Mouse (Mus musculus) fibroblast of lung, adult 2 months (primary cell): ENCODE measurements at regions not wholly inside any gene's neighbourhood (a gene's known extent, or its start where the extent isn't known, plus 50 kb on each side); places are given as distances from the start of the nearest gene placed in this dataset.

Experiments used
- DNase-seq: peaks from one replicate; pipeline ENCODE4 v3.0.0-alpha.2; 2011; ENCODE audit warnings: low read depth

- DNase-seq = no peak
Observed at GRCm38 (mm10) chr11:31748275-31748815, 76.7 kb upstream of the Bod1 start.

GRCm38 (mm10) chr11:31751274-31751673 is 79.6 kb upstream of the Bod1 start:
- no peak for DNase-seq

GRCm38 (mm10) chr11:31753211-31753610 is 81.5 kb upstream of the Bod1 start:
- DNase-seq = no peak

GRCm38 (mm10) chr11:31753711-31754161 is 82.1 kb upstream of the Bod1 start:
- DNase-seq = no peak

DNA sequence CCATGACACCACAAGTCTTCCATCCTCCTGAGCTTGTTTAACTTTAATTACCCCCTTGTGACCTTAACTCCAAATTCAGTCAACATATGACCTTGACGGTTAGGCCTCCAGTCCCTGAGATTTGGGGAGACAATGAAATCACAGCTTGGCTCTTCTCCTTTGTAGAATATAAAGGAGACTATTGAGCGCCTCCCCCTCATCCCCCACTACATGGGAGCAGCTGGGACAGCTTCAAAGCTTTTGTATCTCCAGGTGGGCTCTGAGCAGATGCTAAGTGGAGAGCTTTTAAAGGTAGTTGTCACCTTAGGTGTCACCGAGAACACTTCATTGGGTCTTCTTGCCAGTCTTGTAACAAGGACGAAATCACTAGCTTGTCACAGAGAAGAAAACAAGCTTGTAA is 82.7 kb upstream of the Bod1 start:
- no peak for DNase-seq

DNA sequence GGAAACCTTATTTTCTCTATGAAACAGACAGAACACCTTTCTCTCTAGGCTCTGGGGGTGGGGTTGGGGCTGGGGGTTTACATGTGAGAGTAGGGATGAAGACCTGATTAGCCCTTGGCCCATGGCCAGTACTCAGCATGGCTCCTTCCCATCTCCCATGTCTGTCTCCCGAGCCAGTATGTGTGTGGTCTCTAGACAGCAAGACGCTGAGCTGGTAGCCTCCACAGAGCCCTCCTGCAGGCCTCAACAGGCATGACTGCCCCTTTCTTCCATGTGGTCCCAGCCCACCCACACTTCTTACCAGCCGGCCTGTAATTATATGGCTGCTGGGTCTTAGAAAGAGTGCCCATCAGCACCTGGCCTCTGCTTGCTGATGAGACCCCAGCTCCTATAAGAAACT is 84.2 kb upstream of the Bod1 start:
- DNase-seq = no peak

DNA sequence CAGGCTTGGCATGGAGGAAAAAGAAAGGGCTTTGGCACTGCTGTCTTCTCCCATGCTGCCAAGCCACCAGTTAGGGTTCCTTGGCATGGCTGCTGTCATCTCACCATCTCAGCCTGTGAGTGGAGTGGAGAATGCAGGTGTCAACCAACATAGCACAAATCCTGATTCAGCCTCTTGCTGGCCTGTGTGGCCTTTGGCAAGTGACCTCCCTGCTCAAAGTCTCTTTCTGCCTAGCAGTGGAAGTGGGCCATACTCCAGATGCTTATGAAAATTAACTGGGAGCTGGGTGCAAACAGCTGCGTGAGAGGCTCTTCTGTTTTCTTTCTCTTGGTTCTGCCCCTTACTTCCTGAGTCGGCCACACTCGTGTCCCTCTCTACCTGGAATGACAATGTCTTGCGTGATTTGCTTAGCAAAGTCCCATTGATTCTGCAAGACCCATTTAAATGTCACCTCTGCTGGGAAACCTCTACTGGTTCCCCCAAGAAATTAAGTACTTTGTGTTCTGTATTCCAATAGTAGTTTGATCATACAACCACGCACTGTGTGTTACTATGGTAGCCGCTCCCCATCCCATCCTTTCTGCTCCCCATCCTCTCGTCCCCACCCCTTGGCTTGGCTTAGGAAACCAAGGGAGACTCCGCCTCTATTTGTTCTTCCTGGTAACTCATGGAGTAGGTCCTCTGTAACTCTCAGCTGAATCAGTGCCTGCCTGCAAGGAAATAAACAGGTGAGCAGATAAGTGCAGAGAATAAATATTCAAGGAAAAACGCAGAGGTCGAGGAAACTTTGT is 84.9 kb upstream of the Bod1 start:
- DNase-seq = no peak

DNA sequence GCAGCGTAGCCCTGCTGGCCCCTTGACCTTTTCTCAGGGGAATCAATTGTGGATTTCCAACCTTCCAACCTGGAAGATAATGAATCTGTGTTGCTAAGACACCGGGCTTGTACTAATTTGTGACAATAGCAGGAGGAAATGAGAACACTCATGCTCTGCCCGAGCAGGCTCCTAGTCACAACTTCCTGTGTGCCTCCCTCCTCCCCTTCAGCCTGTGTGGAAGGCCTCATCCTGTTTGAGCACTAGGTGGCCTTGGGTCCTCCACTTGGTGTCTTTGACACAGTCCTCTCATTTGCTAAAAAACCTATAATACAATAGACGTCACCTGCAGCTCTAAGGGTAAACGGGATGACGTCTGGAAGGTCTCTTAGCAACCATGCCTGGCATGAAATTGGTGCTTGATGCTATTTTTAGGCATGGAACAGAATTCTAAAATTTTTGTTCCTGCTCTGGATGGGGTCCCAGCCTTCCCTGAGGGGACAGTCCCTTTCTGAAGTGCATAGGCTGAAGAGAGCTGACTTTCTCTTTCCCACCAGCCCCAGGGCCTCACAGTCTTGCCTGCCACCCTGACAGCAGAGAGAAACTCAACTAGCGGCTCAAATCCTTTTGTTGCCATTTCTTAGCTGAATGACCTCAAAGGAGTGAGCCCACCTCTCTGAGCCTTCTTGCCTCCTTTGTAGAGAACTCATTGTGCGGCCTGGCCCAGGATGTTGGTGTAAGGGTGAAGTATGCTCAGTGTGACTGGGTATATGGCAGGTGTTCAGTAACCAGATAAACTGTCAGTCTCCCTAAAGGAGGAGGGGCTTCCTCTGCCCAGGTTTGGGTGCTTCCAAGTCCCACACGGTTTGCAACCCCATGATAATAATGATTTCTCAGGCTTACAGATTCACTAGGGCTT is 88.4 kb upstream of the Bod1 start:
- no peak for DNase-seq

DNA sequence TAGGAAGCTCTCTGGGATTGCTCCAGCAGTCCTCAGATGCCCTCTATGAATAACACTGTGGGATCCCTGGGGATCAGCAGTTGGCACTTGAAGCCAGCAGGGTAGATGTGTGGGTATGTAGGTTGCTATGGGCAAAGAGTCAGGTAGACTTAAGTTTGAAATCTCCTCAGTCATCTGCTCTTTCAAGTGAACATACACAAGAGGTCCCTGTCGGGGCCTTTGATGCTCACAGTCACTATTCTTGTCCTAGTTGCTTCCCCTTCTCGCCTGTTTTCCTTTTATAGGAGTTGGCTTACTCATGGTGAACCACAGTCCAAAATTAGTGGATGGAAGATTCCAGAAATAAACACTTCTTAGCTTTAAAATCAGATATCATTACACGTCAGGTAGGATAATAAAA is 92.2 kb upstream of the Bod1 start:
- DNase-seq = no peak

- DNase-seq = no peak
Observed at GRCm38 (mm10) chr11:31766296-31766695, 94.6 kb upstream of the Bod1 start.

- DNase-seq = no peak
Observed at GRCm38 (mm10) chr11:31767727-31768495, 96.2 kb upstream of the Bod1 start.

DNA sequence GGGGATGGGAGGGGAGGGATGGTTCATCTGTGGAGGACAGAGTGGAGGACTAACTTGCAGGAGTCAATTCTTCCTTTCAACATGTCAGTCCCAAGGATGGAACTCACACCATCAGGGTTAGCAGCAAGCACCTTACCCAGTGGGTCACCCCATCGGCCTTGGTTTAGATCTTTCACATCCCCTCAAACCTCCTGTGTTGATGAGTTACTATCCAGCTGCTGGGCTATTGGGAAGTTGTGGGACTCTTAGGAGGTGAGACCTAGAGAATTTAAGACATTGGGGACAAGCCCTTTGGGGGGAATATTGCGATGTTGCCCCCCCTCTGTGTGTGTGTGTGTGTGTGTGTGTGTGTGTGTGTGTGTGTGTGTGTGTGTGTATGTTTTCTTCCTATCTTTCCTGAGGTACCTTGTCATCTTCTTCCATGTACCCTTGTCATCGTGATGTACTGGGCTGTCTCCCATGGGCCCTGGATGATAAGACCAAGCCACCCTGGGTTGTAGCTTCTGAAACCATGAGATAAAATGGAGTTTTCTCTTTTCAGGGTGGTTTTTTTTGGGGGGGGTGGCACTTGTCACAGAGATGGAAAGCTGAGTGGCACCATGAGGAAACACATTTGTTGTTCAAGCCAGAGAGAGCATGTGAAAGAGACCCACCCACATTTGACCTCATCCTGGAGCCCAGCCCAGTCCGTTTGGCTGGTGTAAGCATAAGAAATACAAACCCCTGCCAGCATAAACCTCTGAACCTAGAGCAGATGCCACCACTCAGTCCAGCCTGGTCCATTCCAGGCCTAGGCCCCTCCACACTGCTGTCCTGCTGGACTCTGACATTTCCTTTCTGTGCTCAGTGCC is 98.3 kb upstream of the Bod1 start:
- peak; percentile 69 for DNase-seq

GRCm38 (mm10) chr11:31770881-31771280 is 99.2 kb upstream of the Bod1 start:
- DNase-seq = no peak

- DNase-seq = no peak
Observed at GRCm38 (mm10) chr11:31771491-31772439, 100.1 kb upstream of the Bod1 start.

- no peak for DNase-seq
Observed at GRCm38 (mm10) chr11:31777531-31777930, 94.5 kb upstream of the Cpeb4 start.

- no peak for DNase-seq
Observed at GRCm38 (mm10) chr11:31778766-31779165, 93.2 kb upstream of the Cpeb4 start.

DNA sequence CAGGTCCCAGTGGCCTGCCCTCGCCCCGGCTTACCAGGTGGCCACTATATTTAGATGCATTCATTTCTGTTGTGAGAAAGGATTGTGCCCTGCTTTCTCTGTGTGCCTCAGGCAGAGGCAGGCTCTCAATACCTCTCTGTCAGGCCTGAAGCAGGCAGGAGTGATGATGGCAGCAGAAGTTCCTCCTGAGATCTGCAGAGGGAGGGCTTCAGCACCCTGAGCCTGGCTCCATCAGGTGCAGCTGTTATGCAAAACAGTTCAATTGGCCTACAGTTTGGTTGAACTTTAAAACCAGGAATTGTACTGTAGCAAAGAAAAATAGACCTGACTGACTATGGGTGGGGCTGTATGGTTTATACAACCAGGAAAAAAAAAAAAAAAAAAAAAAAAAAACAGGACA is 92.7 kb upstream of the Cpeb4 start:
- no peak for DNase-seq

DNA sequence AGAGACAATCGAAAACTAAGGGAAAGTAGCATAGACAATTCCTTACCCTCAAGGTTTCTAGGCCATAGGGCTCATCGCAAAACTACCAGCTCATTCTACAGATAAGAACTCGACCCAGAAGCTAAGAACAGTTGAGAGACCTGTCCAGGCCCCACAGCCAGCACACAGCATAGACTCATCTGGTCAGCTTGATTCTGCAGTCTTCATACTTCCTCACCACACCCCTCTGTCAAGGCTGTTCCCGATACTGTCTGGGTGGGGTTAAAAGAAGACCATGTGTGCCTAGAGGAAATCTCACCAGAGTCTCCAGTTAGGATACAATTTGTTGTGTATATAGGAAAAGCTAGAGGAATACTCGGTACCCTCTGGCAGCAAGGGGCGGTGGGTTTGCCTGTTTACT is 91.0 kb upstream of the Cpeb4 start:
- no peak for DNase-seq

GRCm38 (mm10) chr11:31781605-31782004 is 90.4 kb upstream of the Cpeb4 start:
- no peak for DNase-seq

- DNase-seq = no peak
Observed at GRCm38 (mm10) chr11:31783506-31784063, 88.4 kb upstream of the Cpeb4 start.
